Mouse (Mus musculus): ENCODE measurements around the gene Pfkp.

Gene Pfkp

DNA sequence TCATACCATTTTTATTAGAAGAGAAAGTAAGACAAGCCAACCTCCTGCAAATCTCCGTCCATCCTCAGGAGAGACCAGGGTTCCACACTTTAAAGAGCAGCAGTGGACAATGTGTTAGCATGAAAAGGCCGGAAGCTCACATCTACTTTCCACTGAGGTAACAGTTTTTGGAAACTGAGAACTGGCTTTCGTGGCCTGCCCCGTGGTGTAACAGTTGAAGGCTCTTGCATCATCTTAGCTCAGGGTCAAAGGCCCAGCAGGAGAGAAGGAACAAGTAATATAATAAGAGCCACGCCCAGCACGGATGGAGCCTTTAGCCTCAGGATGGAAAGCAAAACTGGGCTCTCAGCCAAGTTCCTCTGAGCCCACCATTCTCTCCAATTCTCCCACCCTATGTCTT is 12.1 kb downstream of the Pfkp start:
- no peak for DNase-seq

DNA sequence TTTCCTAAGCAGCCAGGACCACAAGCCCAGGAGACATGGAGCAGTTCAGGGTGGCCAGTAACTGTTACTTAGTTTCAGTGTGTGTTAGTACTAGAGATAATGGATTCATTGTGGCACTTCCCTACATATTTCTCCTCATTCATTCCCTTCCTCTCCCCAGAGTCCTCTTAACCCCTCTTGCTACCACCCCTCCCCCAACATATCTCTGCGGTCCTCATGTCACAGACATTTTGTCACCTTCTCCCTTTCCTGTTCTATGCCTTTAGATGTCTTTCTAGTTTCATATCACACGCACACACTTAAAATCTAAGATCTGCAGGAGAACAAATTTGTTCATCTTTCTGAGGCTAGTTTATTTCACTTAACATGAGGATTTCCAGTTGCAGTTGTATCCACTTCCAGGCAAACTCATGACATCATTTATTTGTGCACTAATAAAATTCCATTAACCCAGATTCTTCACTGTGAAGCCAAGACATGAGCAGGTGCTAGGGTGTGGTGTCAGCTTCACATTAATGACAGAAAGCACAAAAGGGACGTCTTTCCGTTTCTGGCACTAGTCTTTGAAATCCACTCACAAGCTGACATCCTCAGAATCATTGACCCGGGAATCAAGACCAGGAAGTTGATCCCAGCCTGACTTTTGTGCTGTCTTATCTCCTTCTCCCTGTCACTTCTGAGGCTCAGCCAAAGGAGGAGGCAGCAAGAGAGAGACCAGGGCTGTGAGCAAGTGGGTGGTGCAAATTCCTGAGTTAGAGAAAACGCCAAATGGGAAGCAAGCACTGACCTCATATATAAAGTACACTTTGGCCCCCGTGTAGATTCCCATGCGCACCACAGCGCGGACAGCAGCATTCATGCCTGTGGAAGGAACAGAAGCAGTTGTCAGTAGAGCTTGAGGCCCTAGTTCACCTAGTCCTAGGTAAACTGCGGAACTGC is 13.2 kb downstream of the Pfkp start:
- no peak for DNase-seq

DNA sequence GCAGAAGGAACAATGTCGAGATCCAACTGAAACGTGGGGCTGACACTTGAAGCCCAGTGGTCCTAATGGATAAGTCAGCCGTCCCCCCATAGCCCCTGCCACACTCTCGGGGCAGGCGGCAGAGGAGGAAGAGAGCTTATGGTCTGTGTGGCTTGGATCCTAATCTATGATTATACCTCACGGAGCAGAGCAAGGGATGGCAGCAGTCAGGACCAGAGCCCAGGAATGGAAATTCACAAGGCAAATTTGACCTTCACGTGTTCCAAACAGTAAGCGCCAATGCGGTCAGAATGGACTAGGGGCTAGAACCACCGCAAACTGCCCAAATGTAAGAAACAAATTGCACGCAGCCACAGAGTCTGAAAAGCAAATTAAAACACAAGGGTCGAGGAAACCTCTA is 14.5 kb downstream of the Pfkp start:
- DNase-seq, result no peak

DNA sequence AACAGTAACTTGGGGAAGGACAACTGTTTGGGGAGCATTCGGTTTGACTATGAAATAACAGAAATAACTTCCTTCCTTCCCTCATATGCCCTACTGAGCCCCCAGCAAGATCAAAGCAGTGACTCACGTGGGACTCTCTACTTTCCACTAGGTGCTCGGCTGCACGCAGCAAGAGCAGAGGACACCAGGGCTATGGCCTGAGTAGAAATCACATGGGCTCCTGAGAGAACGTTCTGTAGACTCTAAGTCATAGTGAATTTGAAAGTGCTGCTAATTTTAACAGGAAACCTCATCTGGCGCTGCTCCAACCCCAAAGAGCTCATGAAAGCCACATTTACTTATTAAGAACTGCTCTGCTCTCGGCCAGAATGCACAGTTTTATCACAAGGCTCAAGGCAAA is 15.1 kb downstream of the Pfkp start:
- no peak for DNase-seq

DNA sequence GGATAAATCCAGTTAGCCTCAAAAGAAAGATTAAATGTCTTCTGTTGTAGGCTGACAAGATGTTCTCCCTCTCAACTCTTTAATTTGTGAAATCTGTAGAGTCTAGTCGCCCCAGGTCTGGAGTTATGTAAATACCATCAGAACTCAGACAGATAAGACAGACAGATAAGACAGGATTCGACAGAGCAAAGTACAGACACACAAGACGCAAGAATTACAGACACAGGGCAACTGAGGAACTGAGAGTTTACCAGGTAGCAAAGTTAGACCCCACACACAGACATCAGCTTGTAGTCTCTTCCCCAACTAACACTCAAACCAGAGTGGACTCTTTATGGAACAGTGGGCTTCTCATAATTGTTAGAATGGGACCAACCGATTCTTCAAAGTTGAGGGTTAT is 15.6 kb downstream of the Pfkp start:
- no peak for DNase-seq

DNA sequence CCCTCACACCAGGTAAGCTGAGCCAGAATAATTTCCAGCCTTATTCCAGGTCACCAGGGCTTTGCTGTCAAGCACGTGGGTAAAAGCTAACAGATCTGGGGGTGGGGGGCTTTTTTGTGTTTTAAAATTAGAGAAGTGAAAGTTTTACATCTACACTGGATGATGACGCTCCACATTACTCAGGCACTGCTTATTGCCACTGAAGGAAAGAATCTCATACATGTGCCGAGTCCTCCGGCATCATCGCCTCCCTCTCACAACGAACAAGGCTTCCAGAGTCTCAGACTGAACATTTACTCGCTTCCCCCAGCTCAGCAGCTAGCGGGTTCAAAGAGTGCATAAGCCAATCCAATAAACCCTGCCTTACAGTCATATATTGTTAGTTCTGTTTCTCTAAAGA is 16.1 kb downstream of the Pfkp start:
- DNase-seq, result no peak

DNA sequence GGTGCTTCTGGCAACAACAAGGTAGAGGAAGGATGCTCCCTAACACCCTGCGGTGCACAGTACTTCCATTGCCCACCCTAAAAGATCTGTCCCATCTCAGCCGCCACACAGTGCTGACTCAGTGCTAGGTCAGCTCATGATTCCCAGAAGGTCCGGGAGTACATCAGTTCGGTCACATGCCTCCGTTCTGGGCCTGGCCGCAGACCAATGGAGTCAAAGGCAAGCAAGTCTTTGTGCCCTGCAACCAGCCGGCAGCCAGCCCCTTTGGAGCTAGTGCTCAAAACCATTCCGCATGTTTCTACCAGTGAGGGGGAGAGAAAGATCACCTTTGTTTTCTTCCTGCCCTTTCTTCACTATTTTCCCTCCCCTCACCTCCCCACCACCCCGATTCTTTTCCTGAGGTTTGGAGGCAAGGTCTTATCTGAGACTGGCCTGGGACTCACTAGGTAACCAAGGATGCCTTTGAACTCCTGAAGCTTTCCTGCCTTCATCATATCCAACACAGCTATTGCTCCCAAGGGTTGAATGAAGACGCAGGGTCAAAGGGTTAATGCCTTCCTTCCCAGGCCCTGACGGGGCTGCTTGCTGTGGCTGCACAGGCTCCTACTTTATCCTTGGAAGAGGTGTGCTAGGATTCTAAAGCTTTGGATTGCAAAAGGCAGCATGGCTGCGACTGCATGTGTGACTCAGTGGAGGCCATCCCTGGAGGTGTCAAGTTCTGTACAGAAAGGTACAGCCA is 16.6 kb downstream of the Pfkp start:
- DNase-seq, result peak; percentile 41

DNA sequence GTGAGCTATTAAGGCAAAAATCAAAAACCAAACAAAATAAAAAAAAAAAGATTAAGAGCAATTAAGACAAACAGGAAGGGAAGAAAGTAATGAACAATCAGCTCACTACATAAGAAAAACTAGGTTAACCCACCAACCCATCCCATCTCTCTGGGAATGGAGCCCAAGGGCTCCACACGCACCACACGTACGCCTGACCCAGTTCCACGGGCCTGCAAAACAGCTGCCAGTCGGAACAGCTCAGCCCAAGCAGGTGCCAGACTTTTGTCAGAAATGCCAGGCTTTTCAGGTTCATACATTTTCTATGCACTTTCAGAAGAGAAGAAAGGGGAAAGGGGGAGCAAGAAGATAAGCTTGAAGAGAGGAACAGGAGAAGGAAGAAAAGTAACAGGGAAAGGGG is 17.9 kb downstream of the Pfkp start:
- peak; percentile 35 for DNase-seq

DNA sequence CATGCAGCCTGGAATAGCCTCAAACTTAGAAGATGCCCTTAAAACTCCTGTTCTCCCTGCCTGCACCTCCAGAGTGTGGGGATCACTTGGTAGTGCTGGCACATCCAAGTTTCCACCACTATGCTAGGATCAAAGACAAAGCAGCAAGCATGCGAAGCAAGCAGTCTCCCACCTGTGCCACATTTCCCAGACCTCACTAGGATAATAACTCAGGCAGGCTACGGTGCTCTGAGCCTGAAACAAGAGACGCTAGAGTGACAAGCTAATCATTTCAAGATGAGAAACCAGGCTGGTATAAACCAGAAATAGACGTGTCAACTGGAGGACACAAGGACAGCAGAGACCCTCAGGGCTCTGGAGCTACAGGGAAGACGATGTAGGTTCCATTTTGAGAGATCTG is 18.6 kb downstream of the Pfkp start:
- no peak for DNase-seq

DNA sequence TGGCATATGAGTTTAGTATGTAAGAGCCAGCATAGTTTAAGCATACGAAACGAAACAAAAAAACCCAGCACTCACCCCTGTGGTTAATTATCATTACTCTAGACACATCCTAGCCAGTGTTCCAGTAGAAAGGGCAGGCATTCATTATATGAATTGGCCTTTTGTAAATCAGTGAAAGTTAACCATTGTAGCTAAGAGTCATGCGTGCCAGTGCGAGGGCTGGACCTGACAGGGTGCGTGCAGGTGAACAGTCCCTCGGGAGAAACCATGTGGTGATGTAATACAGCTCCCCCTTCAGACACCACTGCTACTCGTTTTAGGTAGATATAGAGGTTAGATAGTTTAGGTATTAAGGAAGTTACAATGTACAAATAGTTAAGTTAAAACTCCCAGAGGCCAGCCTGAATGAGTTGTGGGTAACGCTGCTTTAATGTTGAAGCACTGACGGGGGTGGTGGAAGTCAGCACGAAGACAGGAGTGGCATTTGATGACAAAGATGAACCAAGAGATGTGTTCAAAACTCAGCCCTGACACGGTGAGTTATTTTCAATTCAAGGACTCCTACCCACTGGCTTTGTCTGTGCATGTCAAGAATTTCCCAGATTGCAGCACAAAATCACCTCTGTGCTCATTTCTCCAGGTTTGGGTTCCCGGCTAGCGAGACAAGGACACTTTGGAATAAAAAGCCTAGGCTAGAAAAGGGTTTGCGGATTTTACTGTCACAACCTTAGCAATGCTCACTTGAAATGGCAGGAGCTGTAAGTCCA is 19.4 kb downstream of the Pfkp start:
- DNase-seq, result no peak

DNA sequence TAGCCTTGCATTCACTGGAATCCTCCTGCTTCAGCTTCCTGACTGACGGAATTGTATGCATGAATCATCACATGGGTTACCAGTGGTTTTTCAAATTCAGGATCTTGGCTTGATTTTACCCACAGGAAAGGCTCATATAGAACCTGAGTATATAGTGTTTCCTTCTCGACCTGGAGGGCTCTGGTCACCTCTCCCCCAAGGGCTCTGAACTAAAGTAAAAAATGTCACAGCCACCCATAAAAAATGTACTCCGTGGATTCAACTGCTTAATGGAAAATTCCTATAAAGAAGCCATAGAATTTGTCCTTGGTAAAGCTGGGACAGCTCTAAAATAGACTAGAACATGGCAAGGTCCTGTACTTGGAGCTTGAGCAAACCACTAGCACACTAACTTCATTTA is 20.3 kb downstream of the Pfkp start:
- DNase-seq, result no peak

DNA sequence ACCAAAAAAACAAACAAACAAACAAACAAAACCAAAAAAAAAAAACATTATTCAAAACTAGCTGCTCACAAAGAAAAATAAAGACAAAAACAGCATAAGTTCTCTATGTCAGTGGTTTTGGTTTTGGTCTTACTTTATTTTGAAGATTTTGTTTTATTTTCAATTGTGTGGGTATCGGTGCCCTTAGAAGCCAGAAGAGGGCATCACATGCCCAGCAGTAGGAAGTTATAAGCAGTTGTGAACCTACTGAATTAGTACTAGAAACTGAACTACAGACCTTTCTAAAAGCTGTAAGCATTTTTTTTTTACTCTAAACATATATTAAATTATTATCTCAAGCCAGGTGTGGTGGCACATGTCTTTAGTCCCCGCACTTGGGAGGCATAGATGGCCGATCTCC is 21.2 kb downstream of the Pfkp start:
- no peak for DNase-seq

DNA sequence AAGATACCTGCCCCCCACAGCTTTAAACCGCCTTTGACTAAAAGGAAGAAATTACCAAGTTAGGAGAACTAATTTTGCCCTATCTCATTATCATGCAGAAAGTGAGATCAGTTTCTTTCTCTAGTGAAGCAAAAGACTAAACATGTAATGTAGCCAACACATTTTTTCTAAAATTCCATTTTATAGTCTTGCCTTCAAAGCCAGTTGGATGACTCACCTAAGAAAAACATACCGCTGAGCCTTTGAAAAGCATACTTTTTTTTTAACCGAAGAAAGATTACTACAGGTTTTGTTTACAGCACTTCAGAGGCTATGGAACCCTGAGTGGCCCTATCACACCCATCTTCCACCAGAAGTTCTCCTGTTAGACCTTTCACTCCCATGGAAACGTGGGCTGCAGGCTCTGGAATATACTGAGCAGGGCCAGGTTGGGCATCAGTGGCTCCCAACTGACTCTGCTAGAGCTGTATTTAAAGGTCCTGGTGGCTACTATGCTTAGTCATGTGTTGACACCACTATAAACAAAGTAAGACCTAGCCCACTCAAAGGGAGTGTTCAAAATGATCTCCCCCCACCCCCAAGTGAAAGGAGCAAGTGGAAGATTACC is 22.0 kb downstream of the Pfkp start:
- no peak for DNase-seq

DNA sequence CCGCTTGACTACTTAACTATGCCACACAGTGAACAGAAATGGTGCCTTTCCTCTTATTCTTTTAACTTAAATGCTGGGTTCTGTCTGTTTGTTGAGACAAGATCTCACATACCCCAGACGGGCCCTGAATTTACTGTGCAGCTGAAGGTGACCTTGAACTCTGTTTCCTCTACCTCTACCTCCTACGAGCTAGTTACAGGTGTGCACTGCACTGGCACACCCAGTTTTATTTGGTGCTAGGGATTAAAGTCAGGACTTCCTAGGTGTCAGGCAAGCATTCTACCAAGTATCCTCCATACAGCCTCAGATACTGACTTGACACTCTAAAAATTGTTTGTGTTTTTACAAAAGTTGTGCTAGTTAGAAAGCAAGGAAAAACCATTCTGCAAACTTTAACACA is 22.6 kb downstream of the Pfkp start:
- DNase-seq, result no peak

DNA sequence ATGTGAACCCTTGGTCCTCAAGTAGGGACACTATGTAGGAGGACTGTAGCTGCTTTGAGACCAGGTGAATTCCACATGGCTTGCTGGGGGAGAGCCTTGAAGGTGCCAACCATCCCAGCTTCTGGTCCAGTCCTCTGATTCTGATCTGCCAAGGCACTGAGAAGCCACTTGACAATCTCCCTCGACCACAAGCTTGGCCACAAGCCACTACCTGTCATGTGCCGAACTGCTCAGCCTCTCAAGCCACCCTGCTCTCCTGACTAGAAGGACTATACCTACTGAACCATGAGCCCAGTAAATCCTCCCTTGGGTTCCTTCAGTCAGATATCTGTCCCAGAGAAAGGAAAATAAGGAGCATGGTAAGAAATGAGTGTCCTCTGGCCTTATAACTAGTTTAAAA is 24.0 kb downstream of the Pfkp start:
- peak; percentile 19 for DNase-seq

DNA sequence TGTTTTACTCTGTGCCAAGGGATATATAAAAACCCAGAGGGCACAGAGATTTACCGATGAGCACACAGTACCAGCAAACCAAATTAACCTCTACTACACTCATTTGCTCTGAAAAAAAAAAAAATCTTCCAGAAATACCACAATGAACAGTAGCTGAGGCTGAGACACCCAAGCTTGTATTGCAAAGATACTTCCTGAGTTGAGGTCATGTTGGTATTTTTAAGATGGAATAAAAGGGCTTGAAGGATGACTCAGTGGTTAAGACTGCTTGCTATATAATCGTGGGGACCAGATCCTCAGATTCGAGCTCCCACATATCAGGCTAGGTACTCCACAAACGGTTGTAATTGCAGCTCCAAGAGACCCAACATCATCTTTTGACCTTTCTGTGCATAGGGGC is 24.5 kb downstream of the Pfkp start:
- DNase-seq, result no peak

DNA sequence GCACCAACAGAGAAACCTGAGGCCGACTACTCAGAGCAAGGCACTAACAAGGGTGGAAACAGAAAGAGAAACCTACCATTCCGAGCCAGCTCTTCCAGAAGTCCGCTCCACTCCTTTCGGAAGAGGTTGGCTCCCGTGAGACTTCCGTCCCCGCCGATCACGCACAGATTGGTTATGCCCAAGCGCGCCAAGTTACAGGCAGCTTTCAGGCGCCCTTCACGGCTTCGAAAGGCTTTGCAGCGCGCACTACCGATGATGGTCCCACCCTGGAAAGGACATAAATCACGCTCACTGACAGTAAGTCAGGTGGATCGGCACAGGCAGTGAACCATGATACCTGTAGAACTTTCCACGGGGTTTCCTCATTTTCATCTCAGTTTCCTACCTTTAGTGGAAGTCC is 26.7 kb downstream of the Pfkp start:
- DNase-seq, result no peak

DNA sequence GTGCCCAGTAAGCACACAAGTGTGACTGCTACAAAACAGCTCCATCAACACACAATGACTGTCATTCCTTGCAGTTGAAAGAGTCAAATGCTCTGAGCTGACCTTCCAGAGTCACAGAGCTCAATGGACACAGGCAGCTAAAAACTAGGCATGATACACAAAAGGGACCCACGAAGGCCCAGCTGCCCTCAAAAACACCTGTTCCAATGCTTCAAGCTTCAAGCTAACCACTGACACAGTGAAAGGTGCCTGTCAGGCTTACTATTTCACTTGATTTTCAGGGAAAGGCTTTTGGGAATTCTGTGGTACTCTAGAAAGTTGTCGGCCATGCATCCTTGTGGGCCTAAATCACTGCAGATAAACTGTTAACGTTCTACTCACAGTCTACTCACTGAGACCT is 28.3 kb downstream of the Pfkp start:
- DNase-seq, result no peak

DNA sequence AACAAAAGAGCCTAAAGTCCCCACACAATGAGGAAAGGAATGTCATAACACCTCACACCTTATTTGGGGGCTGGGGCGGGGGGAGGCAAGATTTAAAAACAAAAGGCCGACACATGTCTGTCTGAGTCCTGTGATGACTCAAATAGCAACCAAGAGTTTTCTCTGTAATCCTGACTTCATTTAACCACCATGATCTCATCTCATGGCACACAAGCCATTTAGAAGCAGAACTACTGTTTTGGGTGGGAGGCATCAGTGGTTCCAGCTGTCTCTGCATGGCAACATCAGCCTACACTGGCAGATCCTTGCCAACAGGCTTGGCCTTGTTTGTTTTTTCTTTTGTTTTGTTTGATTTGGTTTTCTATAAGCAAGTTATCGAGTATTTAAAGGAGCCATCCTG is 29.9 kb downstream of the Pfkp start:
- no peak for DNase-seq

DNA sequence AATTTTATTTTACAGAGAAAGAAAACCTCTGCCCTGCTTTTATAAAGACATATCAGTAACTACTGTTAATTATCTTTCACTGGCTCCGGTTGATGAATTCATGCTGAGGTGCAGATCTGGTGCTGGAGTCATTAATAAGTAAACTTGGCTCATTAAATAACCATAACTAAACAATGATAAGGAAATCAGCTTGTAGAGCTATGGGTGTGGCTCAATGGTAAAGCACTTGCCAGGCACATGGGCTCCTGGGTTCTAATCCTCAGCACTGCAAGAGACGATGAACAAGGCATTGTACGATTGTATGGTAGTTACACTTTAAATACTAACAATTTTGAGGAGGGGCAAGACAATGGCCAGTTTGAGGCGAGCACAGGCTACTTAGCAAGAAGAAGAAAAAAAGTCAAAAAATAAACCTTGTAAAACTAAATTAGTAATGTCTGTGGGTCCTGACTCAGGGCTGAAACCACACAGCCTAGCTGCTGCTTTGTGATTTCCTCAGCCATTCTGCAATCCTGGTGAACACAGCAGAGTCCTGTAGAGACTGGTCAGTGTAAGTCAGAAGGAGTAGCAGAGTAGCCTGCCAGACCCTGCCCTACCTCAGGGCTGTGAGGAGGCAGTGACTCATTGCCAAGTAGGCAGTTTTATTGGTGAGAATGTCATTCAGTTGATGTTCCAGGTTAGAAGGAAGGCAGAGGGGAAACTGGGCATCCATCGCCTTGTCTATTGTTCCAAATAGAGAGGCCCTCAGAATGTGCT is 34.7 kb downstream of the Pfkp start:
- no peak for DNase-seq

DNA sequence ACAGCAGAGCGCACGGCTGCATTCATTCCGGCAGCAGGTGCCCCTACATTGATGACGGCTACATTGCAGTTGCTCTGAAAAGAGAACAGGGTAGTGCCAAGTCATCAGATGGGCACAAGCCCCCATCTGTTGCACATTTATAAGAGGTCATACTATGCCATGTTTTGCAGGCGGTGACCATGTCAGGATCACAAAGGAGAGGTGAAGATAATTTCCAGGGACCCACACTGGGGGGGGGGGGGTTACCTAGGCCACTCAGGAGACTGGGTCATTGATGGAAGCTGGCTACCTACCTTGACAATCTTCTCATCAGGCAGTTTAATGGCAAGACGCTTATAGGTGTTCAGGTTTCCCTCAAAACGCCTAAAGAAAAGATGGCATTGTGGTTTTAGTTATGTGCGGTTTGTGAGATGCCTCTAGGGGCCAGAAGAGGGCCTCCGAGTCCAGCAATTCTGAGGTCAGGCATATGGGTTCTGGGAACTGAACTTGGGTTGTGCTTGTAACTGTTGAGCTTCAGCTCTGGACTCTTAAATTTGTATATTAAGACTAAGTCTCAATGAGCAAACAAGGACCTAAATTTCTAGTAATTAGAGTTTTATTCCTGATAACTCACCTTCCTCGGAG is 45.7 kb downstream of the Pfkp start:
- no peak for DNase-seq

DNA sequence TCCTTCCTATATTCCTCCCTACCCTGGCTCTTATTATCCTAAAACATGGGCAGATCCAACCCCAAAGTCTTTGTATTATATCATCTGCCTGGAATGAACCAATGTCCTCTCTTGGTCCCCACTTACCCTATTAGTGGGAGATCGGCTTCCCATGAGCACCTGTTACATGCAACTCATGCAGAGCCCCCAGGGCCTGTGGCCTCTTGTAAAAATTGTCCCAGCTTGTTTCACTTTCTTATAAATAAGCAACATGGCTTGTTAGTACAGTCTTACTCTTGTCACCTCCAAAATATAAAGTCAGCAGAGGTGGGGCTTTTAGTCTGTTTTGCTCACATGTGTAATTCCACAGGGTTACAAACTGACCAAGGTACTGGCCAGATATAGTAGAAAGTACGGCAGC is 46.9 kb downstream of the Pfkp start:
- DNase-seq, result no peak
